Comparison of ENCODE assay signal across 8 mouse cellular contexts in the genomic region with DNA sequence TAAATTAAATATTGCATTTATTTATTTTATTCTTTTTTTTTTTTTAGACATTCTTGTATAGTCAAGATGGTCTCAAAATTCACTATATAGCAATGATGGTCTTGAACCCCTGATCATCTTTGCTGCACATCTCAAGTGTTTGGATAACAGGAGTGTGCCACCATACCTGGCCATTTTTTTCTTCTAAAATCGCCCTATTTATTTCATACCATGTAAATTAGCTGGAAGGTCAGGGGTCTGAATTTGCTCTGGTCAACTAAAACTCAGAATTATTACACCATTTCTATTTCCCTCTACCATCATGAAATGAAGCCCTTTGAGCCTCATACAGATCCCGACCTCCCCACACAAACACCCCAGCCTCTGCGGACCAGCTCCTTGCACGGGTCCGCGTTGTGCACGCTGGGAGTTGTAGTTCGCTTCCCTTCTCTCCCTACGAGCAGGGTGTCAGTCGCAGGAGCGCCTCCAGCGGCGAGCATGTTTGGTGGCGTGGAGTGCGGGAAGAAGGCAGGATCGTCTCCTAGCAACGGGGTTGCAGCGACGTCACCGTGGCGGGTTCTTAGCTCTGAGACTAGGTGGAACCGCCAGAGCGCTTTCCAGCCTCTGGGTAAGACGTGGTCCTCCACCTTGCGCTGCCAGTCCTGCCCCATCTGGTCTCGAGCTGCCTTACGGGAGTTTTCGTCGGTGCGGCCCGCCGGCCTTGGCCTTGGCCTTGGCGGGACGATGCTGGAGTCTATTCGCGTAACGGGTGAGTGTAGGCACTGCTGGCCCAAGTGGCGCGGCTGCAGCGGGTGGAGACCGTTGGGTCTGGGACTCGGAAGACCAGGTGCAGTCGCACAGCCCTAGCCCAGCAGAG. TPM values are rescaled to one million over a fixed set of nuclear protein-coding genes. Genes with fewer than 3 reads are reported as not detected.
DNase-seq lines count a peak whose midpoint lies in the region; ATAC-seq and TF ChIP-seq lines count a peak whose summit lies in the region.

Gene 9530077C05Rik, plus strand, starts transcription at position 512 of the 856 bp plus-strand sequence.

- no peaks in the 10 kb centered on the region for H3K27me3 ChIP-seq in embryonic facial prominence, embryonic 15.5 days
- H3K27me3 ChIP-seq in limb, embryonic 13.5 days = no peaks in the 10 kb centered on the region
- H3K27me3 ChIP-seq in midbrain, embryonic 15.5 days (replicated peaks) = no peaks in the 10 kb centered on the region

- peak within 1 kb of the TSS; percentile 64 for H3K4me2 ChIP-seq in embryonic facial prominence, embryonic 15.5 days (replicated peaks)
- peak within 1 kb of the TSS; percentile 72 for H3K4me2 ChIP-seq in limb, embryonic 13.5 days (replicated peaks)
- peak within 1 kb of the TSS; percentile 72 for H3K4me2 ChIP-seq in midbrain, embryonic 15.5 days

- peaks cover 2% of the 10 kb centered on the region; the same call in 1 of the 2 replicates for H3K4me1 ChIP-seq in bone marrow macrophage, adult 2 months (ENCODE audit: control insufficient read depth, insufficient read depth, low read length)
- H3K4me1 ChIP-seq in embryonic facial prominence, embryonic 15.5 days = 0 out of 2 replicates have a peak, but pooled peaks cover 3% of the 10 kb centered on the region
- no peaks in the 10 kb centered on the region for H3K4me1 ChIP-seq in limb, embryonic 13.5 days
- H3K4me1 ChIP-seq in midbrain, embryonic 15.5 days = peaks cover 6% of the 10 kb centered on the region; the same call in 1 of the 2 replicates

- ATAC-seq in embryonic facial prominence, embryonic 15.5 days (ENCODE audit: insufficient number of reproducible peaks, low FRiP score, low TSS enrichment, low read depth) = peak; percentile 98
- peak; percentile 99 for ATAC-seq in limb, embryonic 13.5 days (ENCODE audit: low FRiP score, low read depth)
- peak; percentile 99 for ATAC-seq in midbrain, embryonic 15.5 days (replicated peaks)

- no peak within 1 kb of the TSS for H3K27ac ChIP-seq in bone marrow macrophage, adult 2 months (ENCODE audit: insufficient read depth, low read depth, low read length)
- no peak within 1 kb of the TSS for H3K27ac ChIP-seq in embryonic facial prominence, embryonic 15.5 days (replicated peaks)
- 0 out of 2 replicates have a peak within 1 kb of the TSS, but pooled peaks have one; percentile 33 for H3K27ac ChIP-seq in limb, embryonic 13.5 days
- peak within 1 kb of the TSS; percentile 87 for H3K27ac ChIP-seq in midbrain, embryonic 15.5 days

- peak within 1 kb of the TSS; percentile 35 for H3K9ac ChIP-seq in embryonic facial prominence, embryonic 15.5 days
- H3K9ac ChIP-seq in limb, embryonic 13.5 days = peak within 1 kb of the TSS; percentile 67
- H3K9ac ChIP-seq in midbrain, embryonic 15.5 days = peak within 1 kb of the TSS; percentile 76

- peak; percentile 31; the same call in 1 of the 2 replicates for TF ChIP-seq CTCF in bone marrow macrophage, adult 2 months (IDR thresholded peaks at IDR 0.05; ENCODE audit: low read depth, low read length)

- TF ChIP-seq POLR2A in bone marrow macrophage, adult 2 months (IDR thresholded peaks at IDR 0.05; ENCODE audit: borderline replicate concordance, low read depth, low read length) = no peak

- WGBS in embryonic facial prominence, embryonic 15.5 days = under 1% methylated on average over 43 of the region's 43 CpGs
- under 1% methylated on average over 43 of the region's 43 CpGs for WGBS in limb, embryonic 13.5 days
- WGBS in midbrain, embryonic 15.5 days = under 1% methylated on average over 43 of the region's 43 CpGs

- H3K9me3 ChIP-seq in embryonic facial prominence, embryonic 15.5 days (replicated peaks) = no peaks in the 10 kb centered on the region
- H3K9me3 ChIP-seq in limb, embryonic 13.5 days = no peaks in the 10 kb centered on the region
- no peaks in the 10 kb centered on the region for H3K9me3 ChIP-seq in midbrain, embryonic 15.5 days

- peak; percentile 92 to 93 for DNase-seq in B cell, adult 2 months
- DNase-seq in heart, adult 9 months (ENCODE audit: low spot score in 2 of 2) = peak; percentile 96 to 97
- peak; percentile 97 for DNase-seq in kidney, adult 9 months
- peak; percentile 88 to 91 for DNase-seq in spleen, adult 18-20 months

- H3K36me3 ChIP-seq in embryonic facial prominence, embryonic 15.5 days = no peaks in the 10 kb centered on the region
- H3K36me3 ChIP-seq in limb, embryonic 13.5 days = no peaks in the 10 kb centered on the region
- H3K36me3 ChIP-seq in midbrain, embryonic 15.5 days (replicated peaks) = no peaks in the 10 kb centered on the region

- H3K4me3 ChIP-seq in bone marrow macrophage, adult 2 months (ENCODE audit: insufficient read depth, low read length) = peak within 1 kb of the TSS; percentile 62
- peak within 1 kb of the TSS; percentile 51 for H3K4me3 ChIP-seq in embryonic facial prominence, embryonic 15.5 days (replicated peaks)
- peak within 1 kb of the TSS; percentile 51 for H3K4me3 ChIP-seq in limb, embryonic 13.5 days
- H3K4me3 ChIP-seq in midbrain, embryonic 15.5 days = peak within 1 kb of the TSS; percentile 82

RNA-seq across cellular contexts. Expression of gene 9530077C05Rik, which starts in this region (rescaled TPM):
- polyA plus RNA-seq in bone marrow macrophage, adult 2 months (2012; ENCODE audit: insufficient read depth, insufficient read length, missing spikeins) = 0.13 TPM in 1 of 2 replicates, not detected in the other
- 5.0 and 7.4 TPM in 2 replicates for polyA plus RNA-seq in embryonic facial prominence, embryonic 15.5 days (2015; fragmentation: Nextera tagmentation; extraction: Ambion mirVana)
- 5.8 and 6.3 TPM in 2 replicates for polyA plus RNA-seq in limb, embryonic 13.5 days (2015; fragmentation: Nextera tagmentation; extraction: Ambion mirVana)
- polyA plus RNA-seq in midbrain, embryonic 15.5 days (2015; fragmentation: Nextera tagmentation; extraction: Ambion mirVana) = 15.9 and 16.6 TPM in 2 replicates

Comparison
In these comparisons a context has a peak if more than half of its experiments do, and no peak if none do; other contexts are left out.
1. H3K27ac ChIP-seq: peak in limb, embryonic 13.5 days (single experiment) and midbrain, embryonic 15.5 days (single experiment); none in bone marrow macrophage, adult 2 months (single experiment) and embryonic facial prominence, embryonic 15.5 days (single experiment).
2. Peak in every context shown above with its lines, with median percentiles within 50 percentile points of each other: DNase-seq, H3K4me3 ChIP-seq, ATAC-seq, H3K4me2 ChIP-seq and H3K9ac ChIP-seq.